Mouse (Mus musculus) left cerebral cortex, postnatal 10 days (tissue): Measurements from ENCODE around the gene Mgat5. TPM values are rescaled to one million over a fixed set of nuclear protein-coding genes. Genes with fewer than 3 reads are reported as not detected.

Experiments
- DNase-seq, 2 experiments: peaks; one replicate each; pipeline ENCODE4 v3.0.0; 2021 to 2022; ENCODE audit warnings: low spot score in 2 of 2, mixed read lengths in 1 of 2; ENCODE audit errors: extremely low spot score in 1 of 2
- intact Hi-C: fragments of 180-260 bp; cut with DNase I; formaldehyde crosslinking; loops from one replicate; pipeline ENCODE4 v1.15.1; 2025
- total RNA-seq, 2 experiments: library from RNA; stranded (reverse); gene quantifications; 2 replicates each; pipeline ENCODE4 v1.2.3; 2021

Gene Mgat5
- total RNA-seq, 2 experiments from 2014 or later = 76.8 to 77.1 TPM

DNA sequence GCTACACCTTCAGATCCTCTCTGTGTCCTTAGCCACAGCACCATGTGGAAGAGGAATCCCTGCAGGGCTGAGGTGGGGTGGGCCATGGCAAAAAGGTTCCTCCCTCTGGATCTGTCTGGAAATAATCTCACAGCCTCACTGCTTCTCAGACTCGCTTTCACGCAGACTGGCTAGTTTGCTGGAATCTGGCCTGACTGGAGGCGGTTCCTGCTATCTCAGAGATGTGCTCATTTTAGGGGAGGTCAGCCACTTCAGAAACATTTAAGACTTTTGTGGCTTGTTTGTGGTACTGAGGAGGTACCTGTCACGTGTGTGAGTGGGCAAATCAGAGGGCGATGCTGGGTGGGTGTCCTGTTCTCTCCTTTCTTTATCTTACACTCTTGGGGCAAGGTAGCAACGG is 115.0 kb downstream of the Mgat5 start:
- intact Hi-C loops = no loop called here

DNA sequence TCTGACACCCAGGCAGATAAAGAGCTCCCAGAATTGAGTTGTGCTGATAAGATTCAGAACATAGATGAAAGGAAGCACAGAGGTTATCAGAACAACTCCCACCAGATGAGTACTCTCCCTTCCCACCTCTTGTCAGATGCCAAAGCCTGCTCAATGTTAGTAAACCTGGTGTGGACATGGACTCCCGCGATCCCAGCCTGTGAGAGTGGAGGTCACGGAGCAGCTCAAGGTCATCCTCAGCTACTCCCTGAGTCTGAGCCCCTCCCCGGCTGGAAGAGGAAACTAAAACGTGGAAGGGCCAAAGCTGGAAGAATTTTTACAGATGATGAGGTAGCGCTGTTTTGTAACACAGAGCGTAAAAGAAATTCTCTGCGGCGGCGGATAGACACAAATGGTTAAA is 116.1 kb downstream of the Mgat5 start:
- DNase-seq = no peak
- intact Hi-C loops = no loop called here

More for the DNA sequence above, 115.0 kb downstream of the Mgat5 start:
- no peak for DNase-seq

DNA sequence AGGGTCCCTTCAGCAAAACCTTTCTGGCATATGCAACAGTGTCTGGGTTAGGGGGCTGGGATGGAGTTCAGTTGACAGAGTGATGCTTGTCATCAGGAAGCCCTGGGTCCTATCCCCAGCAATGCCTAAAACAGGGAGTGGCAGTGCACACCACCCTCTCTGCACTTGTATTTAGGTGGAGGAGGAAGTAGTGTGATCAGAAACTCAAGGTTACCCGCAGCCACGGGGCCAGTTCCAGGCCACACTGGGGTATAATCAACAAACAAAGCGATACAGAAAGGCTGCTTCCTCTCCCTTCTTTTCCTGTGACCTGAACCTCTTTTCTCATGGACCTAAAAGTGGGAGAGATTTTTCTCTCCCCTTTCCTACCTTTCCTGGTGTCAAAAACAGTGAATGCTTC is 116.8 kb downstream of the Mgat5 start:
- intact Hi-C loops = no loop called here
- no peak for DNase-seq

DNA sequence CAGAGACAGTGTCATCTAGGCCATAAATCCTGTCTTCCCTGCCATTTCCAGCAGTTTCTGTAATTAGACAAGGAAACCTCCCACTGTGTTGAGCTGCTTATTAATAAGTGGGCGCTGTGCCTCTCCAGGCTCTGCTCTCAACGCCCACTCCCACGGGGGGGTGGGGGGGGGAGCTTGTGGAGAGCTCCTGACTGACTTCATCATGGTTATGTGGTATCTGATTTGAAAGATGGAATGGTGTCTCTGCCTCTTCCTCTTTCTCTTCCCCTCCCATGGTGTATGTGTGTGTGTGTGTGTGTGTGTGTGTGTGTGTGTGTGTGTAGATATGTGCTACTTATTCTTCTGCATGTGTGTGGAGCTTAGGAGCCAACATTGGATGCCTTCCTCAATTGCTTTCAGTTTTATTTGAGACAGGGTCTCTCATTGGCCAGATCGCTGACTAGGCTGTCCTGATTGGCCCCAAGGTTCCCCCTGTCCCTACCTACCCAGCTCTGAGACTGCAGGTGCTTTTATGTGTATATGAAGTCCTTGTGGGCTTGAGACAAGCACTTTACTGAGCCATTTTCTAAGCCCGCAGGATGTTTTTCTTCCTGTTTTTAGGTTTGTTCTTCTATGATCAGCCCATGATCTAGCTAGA is 117.5 kb downstream of the Mgat5 start:
- intact Hi-C loops = no loop called here
- no peak for DNase-seq

DNA sequence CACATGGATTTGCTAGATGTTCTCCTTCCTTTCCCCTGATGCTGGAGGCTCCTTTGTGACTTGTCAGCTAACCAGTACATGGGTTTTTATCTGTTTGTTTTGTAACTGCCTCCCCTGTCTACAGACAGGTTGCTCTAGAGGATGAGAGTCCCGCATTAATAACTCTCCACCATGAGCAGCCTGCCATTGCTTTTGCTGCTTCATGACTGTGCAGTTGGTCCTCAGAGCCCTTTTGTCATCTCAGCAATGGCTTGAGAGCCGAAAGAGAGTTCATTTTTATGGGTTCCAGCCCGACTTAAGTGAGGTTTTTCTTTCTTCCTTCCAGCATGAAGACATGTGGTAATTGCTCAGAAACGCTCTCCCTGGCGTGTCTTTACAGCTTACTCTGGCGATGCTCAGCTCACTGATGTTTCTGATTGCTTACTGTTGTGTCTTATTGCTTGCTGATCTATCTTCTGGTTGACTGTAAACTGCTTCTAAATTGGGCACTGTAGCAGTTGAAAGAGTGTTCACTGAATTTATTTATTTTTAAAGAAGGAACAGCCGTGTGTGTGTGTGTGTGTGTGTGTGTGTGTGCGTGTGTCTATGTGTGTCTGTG is 120.9 kb downstream of the Mgat5 start:
- intact Hi-C loops = no loop called here
- no peak for DNase-seq

DNA sequence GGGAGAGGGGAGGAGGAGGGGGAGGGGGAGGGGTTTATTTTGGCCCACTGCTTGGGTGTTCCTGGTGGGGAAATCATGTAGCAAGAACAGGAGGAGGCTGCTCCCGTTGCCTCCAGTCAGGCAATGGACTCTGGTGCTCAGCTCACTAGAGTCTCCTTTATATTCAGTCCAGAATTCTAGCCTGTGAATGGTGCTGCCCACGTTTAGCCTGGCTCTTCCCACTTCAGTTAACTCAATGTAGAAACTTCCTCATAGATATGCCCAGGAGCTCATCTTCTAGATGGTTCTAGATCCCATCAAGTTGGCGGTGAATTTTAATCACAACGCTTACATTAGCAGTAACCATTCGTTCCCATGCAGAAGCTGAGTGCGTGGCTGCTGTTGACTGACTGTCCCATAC is 123.0 kb downstream of the Mgat5 start:
- no peak for DNase-seq
- intact Hi-C loops = no loop called here

DNA sequence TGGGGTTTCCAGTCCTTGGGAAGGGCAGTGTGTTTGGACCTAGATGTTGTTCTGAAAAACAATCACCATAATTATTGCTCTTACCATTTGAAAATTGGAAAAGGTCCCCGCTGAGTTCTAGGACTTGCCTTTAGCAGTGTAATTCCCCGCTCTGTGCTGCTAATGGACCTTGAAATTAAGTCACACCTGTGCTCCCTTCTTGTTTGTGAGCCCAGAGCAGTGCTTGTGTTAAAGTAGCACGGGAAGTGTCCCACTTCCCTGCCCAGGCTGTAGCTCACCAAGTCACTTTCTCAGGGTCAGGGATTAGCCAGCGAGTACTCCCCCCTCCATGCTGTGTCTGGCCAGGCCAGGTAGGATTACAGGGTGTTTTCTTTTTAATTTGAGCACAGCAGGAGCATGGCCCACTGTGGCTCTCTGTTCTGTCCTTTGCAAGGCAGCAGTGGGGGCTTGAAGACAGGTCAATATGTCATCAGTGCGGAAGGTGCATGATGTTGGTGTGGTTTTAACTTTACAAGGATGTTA is 123.6 kb downstream of the Mgat5 start:
- intact Hi-C loops = no loop called here
- no peak for DNase-seq

DNA sequence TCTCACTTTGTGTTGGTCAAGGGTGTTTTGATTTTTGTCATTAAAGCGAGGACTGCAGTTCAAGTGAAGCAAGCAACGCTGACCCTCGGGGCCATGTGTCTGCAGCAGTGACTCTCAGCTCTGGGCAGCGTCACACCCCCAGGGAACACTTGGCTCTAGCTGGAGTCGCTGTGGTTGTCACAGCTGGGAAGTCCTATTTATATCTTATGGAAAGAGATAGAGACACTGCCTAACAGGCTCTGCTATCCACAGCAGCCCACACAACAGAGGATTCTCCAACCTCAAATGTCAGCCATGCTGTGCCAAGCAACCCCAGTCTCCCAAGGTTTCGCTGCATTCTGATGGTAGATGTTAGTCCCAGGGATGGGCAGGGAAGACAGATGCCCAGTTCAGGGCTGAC is 125.0 kb downstream of the Mgat5 start:
- DNase-seq = peak in 1 of 2 experiments; percentile 34
- intact Hi-C loops = no loop called here

DNA sequence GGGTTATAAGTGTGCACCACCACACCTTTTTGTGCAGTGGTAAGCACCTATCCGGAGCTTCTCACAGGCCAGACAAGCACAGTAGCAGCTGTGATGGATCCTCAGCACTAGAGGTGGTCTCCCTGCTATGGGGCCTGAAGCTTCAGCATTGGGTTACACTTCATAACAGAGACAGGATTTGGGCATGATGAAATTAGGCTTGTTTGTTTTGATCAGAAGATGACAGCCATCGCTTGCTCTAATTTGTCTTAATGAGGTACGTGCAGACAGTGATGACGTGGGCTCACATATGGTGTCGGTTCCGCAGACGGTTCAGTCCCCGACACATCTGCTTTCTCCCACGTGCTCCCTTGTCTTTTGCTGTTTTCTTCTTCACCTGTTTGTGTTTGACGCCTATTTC is 132.9 kb downstream of the Mgat5 start:
- intact Hi-C loops = no loop called here
- DNase-seq = no peak

DNA sequence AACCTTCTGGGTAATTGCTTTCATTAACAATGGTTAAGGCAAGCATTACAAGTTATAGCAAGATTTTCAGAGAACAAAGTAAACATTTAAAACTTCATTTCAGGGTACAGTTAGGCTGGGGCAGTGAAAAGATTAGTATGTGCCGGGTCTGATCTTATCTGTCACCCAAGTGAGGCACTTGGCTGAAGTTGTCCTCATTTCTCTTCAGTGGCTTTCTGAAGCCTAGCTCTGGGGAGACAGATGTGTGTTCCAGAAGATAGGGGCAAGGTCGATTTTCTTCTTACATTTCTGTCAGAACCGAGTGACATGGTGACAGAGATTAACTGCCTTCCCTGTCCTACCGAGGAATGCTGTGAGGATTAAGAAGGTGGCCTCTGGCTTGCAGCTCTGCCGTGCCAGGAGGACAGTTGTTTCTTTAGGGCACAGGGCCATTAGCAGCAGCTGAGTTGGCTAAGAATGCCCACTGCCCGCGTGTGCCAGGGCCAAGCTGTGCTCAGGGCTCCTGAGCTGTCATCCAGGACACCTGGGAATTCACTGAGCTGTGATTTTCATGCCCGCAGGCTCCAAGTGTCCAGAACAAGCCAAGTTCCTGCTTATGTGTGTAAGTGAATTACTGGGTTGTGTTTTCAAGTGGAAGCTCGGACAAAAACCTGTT is 134.1 kb downstream of the Mgat5 start:
- intact Hi-C loops = no loop called here

DNA sequence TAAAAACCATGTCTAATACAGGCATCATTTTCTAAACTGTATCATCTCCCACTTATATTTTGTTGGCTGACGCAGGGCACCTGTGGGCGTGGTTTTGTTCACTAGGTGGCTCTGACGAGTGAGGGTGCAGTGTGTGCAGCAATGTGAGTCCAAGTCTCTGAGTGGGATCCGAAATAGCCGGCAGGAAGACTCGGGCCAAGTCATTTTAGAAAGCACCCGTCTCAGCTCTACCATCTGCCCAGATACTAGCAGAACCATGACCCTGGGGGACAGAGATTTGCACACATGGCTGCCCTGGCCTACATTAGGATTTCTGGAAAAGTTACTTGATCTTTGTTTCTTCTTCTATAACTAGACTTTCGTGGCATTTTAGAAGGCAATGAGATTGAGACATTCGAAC is 135.5 kb downstream of the Mgat5 start:
- DNase-seq = no peak
- intact Hi-C loops = no loop called here

More for the DNA sequence above, 134.1 kb downstream of the Mgat5 start:
- DNase-seq = no peak

DNA sequence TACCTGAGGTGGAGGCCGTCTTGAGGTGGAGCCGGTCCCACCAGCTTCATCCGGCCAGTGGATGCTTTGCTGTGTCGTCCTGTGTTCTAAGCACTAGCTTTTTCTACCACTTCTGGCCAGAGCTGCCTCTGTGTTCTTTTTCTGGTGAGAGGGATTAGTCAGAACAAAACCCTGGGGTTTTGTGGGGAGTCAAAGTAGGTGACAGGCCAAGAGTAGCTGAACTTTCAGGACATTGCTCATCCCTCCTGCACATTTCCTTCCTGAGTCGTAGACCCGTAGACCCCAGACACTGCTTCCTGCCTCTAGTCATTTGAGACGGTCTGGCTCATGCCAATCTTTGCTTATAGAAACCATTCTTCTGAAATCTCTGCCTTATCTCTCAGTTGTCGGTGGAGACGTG is 140.1 kb downstream of the Mgat5 start:
- no peak for DNase-seq
- intact Hi-C loops = no loop called here

DNA sequence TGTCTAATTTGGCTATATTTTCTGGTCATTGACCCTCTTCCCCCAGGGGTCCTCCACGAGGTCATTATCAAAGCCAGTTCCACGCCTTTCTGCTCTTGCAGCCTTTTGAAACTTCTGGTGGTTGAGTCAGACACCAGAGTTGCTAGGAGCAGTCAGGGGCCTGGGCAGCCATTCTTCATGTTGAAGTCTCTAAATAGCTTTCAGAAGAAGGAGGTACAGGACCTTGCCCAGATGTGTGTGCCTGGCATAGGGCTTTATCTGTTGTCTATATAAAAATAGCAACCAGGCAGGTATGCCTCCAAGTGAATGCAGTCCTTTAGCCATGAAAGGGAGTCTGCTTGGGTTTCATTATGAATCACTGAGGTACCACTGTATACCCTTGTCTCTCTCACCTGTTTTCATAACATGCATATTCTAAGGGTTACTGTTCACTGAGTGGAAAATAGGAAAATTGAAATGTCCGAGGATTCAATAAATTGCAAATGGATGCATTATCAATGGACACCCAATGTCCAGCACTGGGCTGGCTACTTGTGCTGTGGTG is 141.9 kb downstream of the Mgat5 start:
- DNase-seq = no peak
- intact Hi-C loops = no loop called here

DNA sequence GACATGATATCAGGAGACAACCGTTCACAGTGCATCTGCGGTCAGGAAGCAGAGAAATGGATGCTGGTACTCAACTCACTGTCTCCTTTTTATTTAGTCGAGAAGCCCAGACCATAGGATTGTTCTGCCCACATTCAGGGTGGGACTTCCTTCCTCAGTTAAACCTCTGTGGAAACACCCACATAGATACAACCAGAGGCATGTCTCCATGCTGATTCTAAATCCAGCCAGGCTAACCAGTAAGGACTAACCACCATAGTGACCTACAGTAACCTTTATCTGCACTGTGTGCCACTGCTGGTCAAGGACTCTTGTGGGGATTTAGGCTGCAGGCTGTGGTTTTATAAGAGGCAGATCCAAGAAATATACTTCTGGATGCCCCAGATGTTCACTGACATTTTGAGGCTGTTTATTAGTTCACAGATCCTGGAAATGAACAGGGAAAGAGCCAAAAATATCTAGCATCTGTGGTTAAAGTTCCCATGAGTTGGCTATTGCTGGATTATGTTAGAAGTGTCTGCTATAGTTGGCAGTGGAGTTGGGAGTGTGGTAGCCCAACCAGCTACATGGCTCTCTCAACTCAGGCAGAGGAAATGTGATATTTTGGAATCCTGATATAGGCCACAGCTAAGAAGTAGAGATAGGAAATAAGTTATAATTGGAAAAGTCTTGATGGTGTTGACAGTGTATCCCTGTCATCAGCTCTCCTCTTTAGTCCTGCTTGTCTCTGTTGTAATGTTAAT is 143.2 kb downstream of the Mgat5 start:
- intact Hi-C loops = no loop called here
- DNase-seq = no peak

DNA sequence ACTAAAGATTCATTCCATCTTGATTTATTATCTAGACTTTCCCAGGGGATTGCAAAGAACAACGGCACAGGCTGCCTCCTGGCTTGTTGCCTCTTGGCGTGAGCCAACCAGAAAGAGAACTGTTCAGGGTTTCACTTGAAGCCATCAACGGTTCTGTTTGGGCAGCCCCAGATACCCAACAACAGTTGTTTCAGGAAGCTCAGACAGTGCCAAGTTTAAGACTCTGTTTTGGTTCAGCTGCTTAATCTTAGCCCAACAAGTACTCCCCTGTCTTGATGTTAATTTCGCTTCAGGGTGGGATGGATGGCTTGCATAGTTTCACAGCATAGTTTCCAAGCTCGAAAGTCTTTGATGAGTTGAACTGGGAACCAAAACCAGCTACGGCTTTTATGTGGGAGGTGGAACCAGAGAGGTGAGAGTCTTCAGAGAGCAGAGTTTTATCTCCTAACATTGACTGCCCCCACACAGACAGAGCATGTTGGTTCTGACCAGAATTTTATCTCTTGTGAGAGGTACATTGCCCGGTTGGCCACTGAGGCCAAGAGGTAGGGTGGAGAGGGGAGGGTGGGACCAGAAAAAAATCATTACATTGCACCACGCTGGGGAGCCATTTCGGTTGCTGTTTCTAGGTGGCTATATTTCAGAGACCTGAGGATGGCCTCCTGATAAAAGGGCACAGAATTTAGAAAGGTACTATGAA is 144.0 kb downstream of the Mgat5 start:
- intact Hi-C loops = no loop called here
- DNase-seq = peak in 1 of 2 experiments; percentile 35

DNA sequence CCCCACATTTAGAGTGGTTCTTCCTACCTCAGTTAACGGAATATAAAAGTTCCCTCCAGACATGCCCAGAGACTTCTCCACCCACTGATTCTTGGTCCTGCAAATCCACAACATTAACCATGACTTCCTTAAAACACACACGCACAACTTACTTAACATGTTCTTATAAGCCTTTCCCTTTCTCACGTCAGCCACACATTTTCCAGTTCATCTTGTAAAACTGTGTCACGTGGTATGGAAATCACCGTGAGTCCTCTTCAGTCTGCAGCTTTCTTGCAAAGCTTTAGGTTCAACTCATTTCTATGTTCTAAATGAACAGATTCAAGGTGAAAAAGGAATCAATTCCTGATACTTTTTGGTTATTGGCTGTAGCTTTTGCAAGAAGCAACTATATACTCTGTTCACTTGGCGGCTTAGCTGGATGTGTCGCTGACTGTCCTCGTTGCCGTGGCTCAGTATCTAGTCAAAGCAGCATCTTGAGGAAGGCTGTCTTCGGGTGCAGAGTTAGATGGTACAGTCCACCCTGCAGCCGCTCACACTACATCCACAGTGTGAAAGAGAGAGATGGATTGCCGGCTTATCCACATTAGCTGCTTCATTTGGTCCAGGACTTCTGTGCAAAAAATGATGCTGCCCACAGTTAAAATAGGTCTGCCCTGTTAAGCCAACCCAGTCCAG is 146.7 kb downstream of the Mgat5 start:
- intact Hi-C loops = no loop called here
- DNase-seq = no peak

DNA sequence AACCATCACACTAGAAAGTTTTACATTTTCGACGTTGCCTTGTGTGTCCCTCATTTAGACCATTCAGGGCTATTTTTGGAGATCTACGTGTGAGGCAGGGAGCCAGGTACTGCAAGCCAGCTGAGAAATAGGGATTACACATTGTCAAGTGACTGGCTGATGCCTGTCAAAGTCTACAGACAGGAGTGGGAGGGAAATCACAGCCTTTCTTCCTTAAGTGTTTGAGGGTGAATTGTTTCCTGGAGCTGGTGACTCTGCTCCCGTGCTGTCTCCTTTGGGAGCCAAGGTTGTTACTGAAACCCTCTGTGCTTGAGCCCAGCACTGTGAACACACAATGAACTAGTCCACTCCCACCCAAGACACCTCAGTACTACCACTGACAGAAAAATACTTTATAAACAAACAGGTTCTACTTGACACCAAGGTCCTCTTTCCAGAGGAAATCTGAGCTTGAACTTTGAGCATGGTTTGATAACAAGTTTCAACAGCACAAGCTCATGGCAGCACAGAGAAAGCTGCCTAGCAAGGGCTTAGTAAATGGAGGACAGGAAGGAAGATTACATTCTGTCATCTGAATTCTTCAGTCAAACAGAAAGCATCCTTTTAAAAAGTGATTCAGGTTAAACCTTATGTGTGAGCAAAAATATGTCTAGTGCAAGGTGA is 147.4 kb downstream of the Mgat5 start:
- intact Hi-C loops = no loop called here
- no peak for DNase-seq

DNA sequence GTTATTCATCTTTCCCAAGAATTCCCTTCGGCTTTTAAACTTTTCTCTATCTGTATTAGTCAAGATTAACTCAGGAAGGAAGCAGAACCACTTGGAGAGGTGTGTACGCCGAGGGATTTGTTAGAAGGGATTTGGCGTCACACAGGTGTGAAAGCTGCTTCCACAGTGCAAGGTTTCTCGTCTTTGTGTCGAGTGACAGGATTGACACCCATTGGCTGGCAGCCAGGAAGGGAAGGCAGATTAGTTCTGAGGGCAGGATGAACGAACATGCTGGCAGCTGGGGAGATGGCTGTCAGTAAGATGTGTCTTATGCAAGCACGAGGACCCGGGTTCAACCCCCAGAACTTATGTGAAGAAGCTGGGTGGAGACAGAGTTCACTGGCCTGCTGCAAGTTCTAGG is 148.6 kb downstream of the Mgat5 start:
- intact Hi-C loops = no loop called here
- peak in 1 of 2 experiments; percentile 42 for DNase-seq
